Mouse (Mus musculus) spleen, adult 2 months (tissue): ENCODE measurements around the gene Ropn1.

Source experiments
- CTCF ChIP-seq: fragments of 200-500 bp; IDR thresholded peaks from 2 replicates; pipeline ENCODE4 v1.5.1; 2011; ENCODE audit warnings: mild to moderate bottlenecking, inconsistent platforms; ENCODE audit not compliant: insufficient read depth, insufficient read length, insufficient replicate concordance; ENCODE audit errors: extremely low read depth
- POLR2A ChIP-seq: fragments of 200-500 bp; IDR thresholded peaks from 2 replicates; pipeline ENCODE4 v1.6.1; 2011; ENCODE audit warnings: low read depth, low read length, inconsistent platforms

DNA sequence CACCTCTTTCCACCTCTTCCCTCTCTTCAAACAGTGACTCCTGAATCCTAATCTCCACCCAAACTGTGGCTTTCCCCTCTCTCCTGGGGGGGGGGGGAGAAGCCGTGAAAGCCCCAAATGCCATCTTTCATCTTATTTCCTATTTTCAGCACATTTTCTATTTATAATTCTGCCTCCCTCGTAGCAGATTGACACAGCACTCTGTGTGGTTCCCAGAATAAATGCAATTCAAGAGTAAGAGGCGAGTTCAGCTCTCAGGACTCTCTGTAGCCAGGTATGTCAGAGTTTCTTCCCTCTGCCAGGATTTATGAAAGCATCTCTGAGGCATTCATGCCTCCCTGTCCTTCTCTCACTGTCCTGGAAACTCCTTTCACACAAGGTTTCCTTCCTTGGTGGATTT is 14.2 kb upstream of the Ropn1 start:
- TF ChIP-seq CTCF (no peak), POLR2A (no peak)
